Mouse (Mus musculus) olfactory bulb, adult 2 months (tissue): ENCODE results near the gene Dhx16.

ENCODE experiments used
- CTCF ChIP-seq: fragments of 200-500 bp; IDR thresholded peaks from 2 replicates; pipeline ENCODE4 v1.5.1; 2012; ENCODE audit warnings: low read depth, mild to moderate bottlenecking, low read length, moderate library complexity; ENCODE audit not compliant: insufficient read depth
- POLR2A ChIP-seq: fragments of 200-500 bp; IDR thresholded peaks from 2 replicates; pipeline ENCODE4 v1.6.1; 2012; ENCODE audit warnings: mild to moderate bottlenecking, low read depth, low read length, moderate library complexity; ENCODE audit not compliant: insufficient read depth

- no peak for TF ChIP-seq CTCF
- no peak for TF ChIP-seq POLR2A
Observed at GRCm38 (mm10) chr17:35833239-35833751, 46.3 kb upstream of the Dhx16 start.
